Mouse (Mus musculus) liver, adult 2 months (tissue): Measurements from ENCODE around the gene Myzap.

ENCODE experiments used
- CTCF ChIP-seq: fragments of 200-500 bp; IDR thresholded peaks from 2 replicates; pipeline ENCODE4 v1.5.1; 2011; ENCODE audit warnings: low read depth, low read length, control low read depth
- POLR2A ChIP-seq: fragments of 200-500 bp; IDR thresholded peaks from 2 replicates; pipeline ENCODE4 v1.6.1; 2011; ENCODE audit warnings: low read length, control low read depth; ENCODE audit not compliant: insufficient read depth; ENCODE audit errors: extremely low read depth

DNA sequence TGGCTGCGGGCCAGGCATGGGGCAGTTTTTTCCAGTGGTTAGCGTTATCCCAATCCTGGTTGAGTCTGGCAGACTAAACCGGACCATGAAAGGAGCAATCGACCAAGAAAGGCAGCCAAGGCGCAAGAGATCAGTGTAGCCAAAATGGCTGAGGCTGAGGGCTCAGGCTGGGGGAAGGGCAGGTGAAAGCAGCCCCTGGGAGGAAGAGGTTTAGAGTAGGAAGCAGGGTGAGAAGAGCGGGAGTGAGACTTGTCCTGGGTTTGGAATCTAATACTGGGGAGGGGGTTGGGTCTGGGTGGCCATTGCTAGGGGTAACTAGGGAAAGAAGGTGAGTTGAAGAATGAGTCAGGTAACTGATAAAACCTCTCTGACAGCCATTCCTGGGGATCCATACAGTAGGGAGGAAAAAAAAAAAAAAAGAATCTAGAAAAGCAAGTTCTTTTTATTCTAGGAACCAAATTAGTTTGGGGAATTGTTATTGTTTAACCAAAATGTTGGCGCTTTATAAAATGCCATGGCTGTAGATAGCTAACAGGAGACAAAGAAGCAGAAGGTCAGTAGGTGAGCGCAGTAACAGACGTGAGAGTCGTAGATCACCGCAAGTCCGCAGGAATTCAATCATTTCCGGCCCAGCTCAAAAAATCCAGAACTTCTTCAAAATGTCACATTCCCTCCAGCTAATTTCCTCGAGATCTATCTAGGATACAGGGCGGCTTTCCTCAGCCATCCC is 99.7 kb downstream of the Myzap start:
- TF ChIP-seq CTCF, result no peak
- TF ChIP-seq POLR2A, result no peak
